In genomic region chr14:62657469-62657868, GRCm38 (mm10) we compare ENCODE assay signal across 32 mouse cellular contexts. TPM values are rescaled to one million over a fixed set of nuclear protein-coding genes. Genes with fewer than 3 reads are reported as not detected.
"Had no signal": no experiment of that assay in that cellular context is flagged by ENCODE, and none has a peak within 500 bp of the region (broad histone marks: within the 10 kb centered on the region; RNA-seq: fewer than 3 reads in every experiment).

No protein-coding gene starts in this region.

- H3K27ac ChIP-seq: kidney, embryonic 15.5 days; left cerebral cortex, adult 2 months; liver, embryonic 13.5 days; macrophage; midbrain, embryonic 10.5 days; midbrain, embryonic 13.5 days; stomach, embryonic 15.5 days had no signal

- H3K4me3 ChIP-seq: kidney, embryonic 15.5 days; left cerebral cortex, adult 2 months; liver, embryonic 13.5 days; megakaryocyte, embryonic 14.5 days; midbrain, embryonic 10.5 days; midbrain, embryonic 13.5 days; stomach, embryonic 15.5 days had no signal

- H3K9me3 ChIP-seq: kidney, embryonic 15.5 days; liver, embryonic 13.5 days; megakaryocyte, embryonic 14.5 days; midbrain, embryonic 10.5 days; midbrain, embryonic 13.5 days; stomach, embryonic 15.5 days had no signal

- H3K27me3 ChIP-seq: kidney, embryonic 15.5 days; liver, embryonic 13.5 days; midbrain, embryonic 13.5 days; stomach, embryonic 15.5 days had no signal

- H3K4me2 ChIP-seq: kidney, embryonic 15.5 days; liver, embryonic 13.5 days; midbrain, embryonic 13.5 days; stomach, embryonic 15.5 days had no signal

- H3K4me1 ChIP-seq: kidney, embryonic 15.5 days; liver, embryonic 13.5 days; midbrain, embryonic 10.5 days; midbrain, embryonic 13.5 days; stomach, embryonic 15.5 days had no signal

- DNase-seq: kidney, adult 8-10 months; kidney, postnatal 10 days; kidney, postnatal 36 days; layer of hippocampus, postnatal 36 days; liver, embryonic 13.5 days; lung, adult 2 months; lung, postnatal 14 days; right cerebral cortex, adult 18-20 months; right cerebral cortex, postnatal 14 days; right cerebral cortex, postnatal 4 days; thymus, adult 18-20 months; thymus, postnatal 36 days had no signal

- ATAC-seq: midbrain, embryonic 13.5 days; midbrain, embryonic 16.5 days had no signal

- H3K36me3 ChIP-seq: kidney, embryonic 15.5 days; liver, embryonic 13.5 days; midbrain, embryonic 10.5 days; midbrain, embryonic 13.5 days; stomach, embryonic 15.5 days had no signal

- H3K9ac ChIP-seq: kidney, embryonic 15.5 days; liver, embryonic 13.5 days; midbrain, embryonic 13.5 days; stomach, embryonic 15.5 days had no signal

RNA-seq across cellular contexts. Expression of gene Serpine3, which starts 6.0 kb away (rescaled TPM):
- total RNA-seq: layer of hippocampus, adult 8-10 months; layer of hippocampus, postnatal 10 days; left cerebral cortex, adult 2 months; left cerebral cortex, postnatal 10 days; left cerebral cortex, postnatal 36 days had no signal
- polyA plus RNA-seq: kidney, embryonic 15.5 days; limb, embryonic 11.5 days; limb, embryonic 14.5 days; liver, adult 2 months; liver, embryonic 13.5 days; liver, embryonic 16.5 days; lung, adult 2 months; lung, embryonic 16.5 days; macrophage; midbrain, embryonic 10.5 days; midbrain, embryonic 13.5 days; midbrain, embryonic 16.5 days; neural tube, embryonic 11.5 days; neural tube, embryonic 14.5 days; stomach, embryonic 15.5 days; urinary bladder, adult 2 months had no signal
